Mouse (Mus musculus): ENCODE results near the gene Olfr1261.

GRCm38 (mm10) chr2:89999845-90000244, 8.8 kb downstream of the Olfr1261 start, which contains the start of gene Olfr1262:
- no peak for TF ChIP-seq TAL1 (IDR thresholded peaks at IDR 0.05; ENCODE audit: low read length)
- no peak for TF ChIP-seq GATA1 (IDR thresholded peaks at IDR 0.05; ENCODE audit: low read length)
